Mouse (Mus musculus) heart, postnatal 10 days (tissue): ENCODE data around the gene Dgkg. TPM values are rescaled to one million over a fixed set of nuclear protein-coding genes. Genes with fewer than 3 reads are reported as not detected.

Source experiments
- DNase-seq, 2 experiments: peaks; one replicate each; pipeline ENCODE4 v3.0.0; 2021
- intact Hi-C: fragments of 180-260 bp; cut with DNase I; formaldehyde crosslinking; loops from one replicate; pipeline ENCODE4 v1.15.1; 2025
- total RNA-seq, 2 experiments: library from RNA; stranded (reverse); gene quantifications; 2 replicates each; pipeline ENCODE4 v1.2.3; 2021

Gene Dgkg
- total RNA-seq, 2 experiments from 2014 or later: 0.62 to 0.84 TPM

GRCm38 (mm10) chr16:22505656-22506055, 151.4 kb downstream of the Dgkg start:
- DNase-seq: no peak
- intact Hi-C loops: no loop called here

GRCm38 (mm10) chr16:22504851-22505250, 152.2 kb downstream of the Dgkg start:
- intact Hi-C loops: no loop called here
- peak; percentile 67 for DNase-seq

- intact Hi-C loops: no loop called here
- DNase-seq: peak; percentile 35 to 43
These were observed 153.0 kb downstream of the Dgkg start for GRCm38 (mm10) chr16:22504049-22504448.

GRCm38 (mm10) chr16:22503467-22503866, 153.6 kb downstream of the Dgkg start:
- intact Hi-C loops: no loop called here
- no peak for DNase-seq

- DNase-seq: no peak
- intact Hi-C loops: no loop called here
These were observed 155.2 kb downstream of the Dgkg start for GRCm38 (mm10) chr16:22501855-22502254.

- DNase-seq: no peak
- intact Hi-C loops: no loop called here
These were observed 156.5 kb downstream of the Dgkg start for GRCm38 (mm10) chr16:22500561-22500960.

- DNase-seq: peak; percentile 45 to 65
- intact Hi-C loops: no loop called here
These were observed 157.1 kb downstream of the Dgkg start for GRCm38 (mm10) chr16:22499951-22500350.

- intact Hi-C loops: no loop called here
- no peak for DNase-seq
These were observed 157.6 kb downstream of the Dgkg start for GRCm38 (mm10) chr16:22499447-22499846.

GRCm38 (mm10) chr16:22497976-22498375, 159.0 kb downstream of the Dgkg start:
- DNase-seq: no peak
- intact Hi-C loops: no loop called here

GRCm38 (mm10) chr16:22495259-22495658, 161.8 kb downstream of the Dgkg start:
- no peak for DNase-seq
- intact Hi-C loops: no loop called here

- peak in 1 of 2 experiments; percentile 49 for DNase-seq
- intact Hi-C loops: loop anchor here (5.0 kb wide), 1 partner anchor 53 kb away; no protein-coding TSS in a partner anchor
These were observed 162.2 kb downstream of the Dgkg start for GRCm38 (mm10) chr16:22494815-22495214.

- intact Hi-C loops: loop anchor here (5.0 kb wide), 1 partner anchor 51 kb away; no protein-coding TSS in a partner anchor
- no peak for DNase-seq
These were observed 163.6 kb downstream of the Dgkg start for GRCm38 (mm10) chr16:22493396-22493795.

- intact Hi-C loops: loop anchor here (5.0 kb wide), 1 partner anchor 49 kb away; no protein-coding TSS in a partner anchor
- DNase-seq: no peak
These were observed 165.4 kb downstream of the Dgkg start for GRCm38 (mm10) chr16:22491446-22492166.

- intact Hi-C loops: no loop called here
- DNase-seq: no peak
These were observed 173.1 kb downstream of the Dgkg start for GRCm38 (mm10) chr16:22483900-22484299.

- intact Hi-C loops: no loop called here
These were observed 177.7 kb downstream of the Dgkg start for GRCm38 (mm10) chr16:22479322-22479721.

GRCm38 (mm10) chr16:22471728-22472127, 185.3 kb downstream of the Dgkg start:
- intact Hi-C loops: no loop called here
- DNase-seq: no peak

More at GRCm38 (mm10) chr16:22479322-22479721, 177.7 kb downstream of the Dgkg start:
- no peak for DNase-seq

GRCm38 (mm10) chr16:22469385-22469784, 187.6 kb downstream of the Dgkg start:
- peak; percentile 12 to 17 for DNase-seq
- intact Hi-C loops: no loop called here

GRCm38 (mm10) chr16:22467111-22467510, 189.9 kb downstream of the Dgkg start:
- no peak for DNase-seq
- intact Hi-C loops: no loop called here

GRCm38 (mm10) chr16:22466381-22466780, 190.6 kb downstream of the Dgkg start:
- no peak for DNase-seq
- intact Hi-C loops: no loop called here

GRCm38 (mm10) chr16:22462220-22462619, 194.8 kb downstream of the Dgkg start:
- intact Hi-C loops: no loop called here
- DNase-seq: no peak

- intact Hi-C loops: no loop called here
- DNase-seq: no peak
These were observed 195.3 kb downstream of the Dgkg start for GRCm38 (mm10) chr16:22461728-22462127.

- no peak for DNase-seq
- intact Hi-C loops: no loop called here
These were observed 196.1 kb downstream of the Dgkg start for GRCm38 (mm10) chr16:22460960-22461359.
